Mouse (Mus musculus): Measurements from ENCODE around the gene Gm20219. TPM values are rescaled to one million over a fixed set of nuclear protein-coding genes. Genes with fewer than 3 reads are reported as not detected.

Gm20219 gene
- polyA plus RNA-seq, 1 experiment from 2014 or later = 1.3 TPM

DNA sequence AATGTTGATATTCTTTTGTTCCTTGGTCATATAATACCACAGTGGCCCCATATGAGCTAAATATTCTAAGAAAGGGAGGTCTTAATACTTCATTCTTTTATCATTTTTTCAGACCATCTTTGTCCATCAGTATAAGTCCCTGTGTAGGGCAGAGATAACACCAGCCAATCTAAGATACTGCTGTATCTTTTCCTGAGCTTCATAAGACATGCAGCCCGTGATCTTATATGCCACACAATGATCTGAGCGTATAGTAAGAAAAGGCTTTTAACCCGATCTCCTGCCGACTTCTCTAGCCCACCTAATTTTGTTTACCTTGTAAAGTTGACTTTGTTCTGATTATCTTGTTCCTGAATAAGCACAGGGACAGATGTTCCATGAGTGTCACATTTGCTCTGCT lies 29.2 kb downstream of the Gm20219 start:
- Histone ChIP-seq H3K4me1 (no peaks in the 10 kb centered on the region), H3K27me3 (ENCODE audit: low read depth, poor library complexity, severe bottlenecking) (no peaks in the 10 kb centered on the region), H3K36me3 (no peaks in the 10 kb centered on the region), H3K4me3 (no peak overlapping the region), H3K9me3 (replicated peaks) (no peaks in the 10 kb centered on the region), H3K27ac (no peak overlapping the region)
- no peak for DNase-seq (ENCODE audit: low spot score)
- WGBS = 86% methylated on average over 4 of the region's 4 CpGs

DNA sequence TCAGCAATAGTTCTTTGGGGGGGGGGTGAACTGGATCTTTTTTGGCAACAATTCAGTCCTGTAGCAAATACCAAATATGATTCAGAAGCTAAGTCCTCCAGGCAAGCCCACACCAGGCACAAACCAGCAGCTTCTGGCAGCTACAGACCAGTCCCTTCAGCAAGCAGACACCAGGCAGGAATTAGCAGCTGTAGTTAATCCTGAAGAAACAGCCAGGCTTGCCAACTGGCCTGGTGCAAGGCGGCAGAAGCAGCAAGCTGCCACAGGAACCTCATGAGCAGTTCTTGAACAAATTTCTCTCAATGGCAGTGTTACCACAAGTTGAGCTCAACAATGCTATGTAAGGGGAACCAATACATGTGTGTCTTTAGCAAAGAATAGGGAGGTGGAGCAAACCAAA lies 31.4 kb downstream of the Gm20219 start:
- 65% methylated on average over 1 of the region's 1 CpGs for WGBS
- H3K9me3 ChIP-seq (replicated peaks) = no peaks in the 10 kb centered on the region
- H3K27me3 ChIP-seq (ENCODE audit: low read depth, poor library complexity, severe bottlenecking) = no peaks in the 10 kb centered on the region
- no peaks in the 10 kb centered on the region for H3K36me3 ChIP-seq
- peak; percentile 22 for DNase-seq (ENCODE audit: low spot score)
- no peak overlapping the region for H3K4me3 ChIP-seq
- no peak overlapping the region for H3K27ac ChIP-seq
- H3K4me1 ChIP-seq = no peaks in the 10 kb centered on the region

DNA sequence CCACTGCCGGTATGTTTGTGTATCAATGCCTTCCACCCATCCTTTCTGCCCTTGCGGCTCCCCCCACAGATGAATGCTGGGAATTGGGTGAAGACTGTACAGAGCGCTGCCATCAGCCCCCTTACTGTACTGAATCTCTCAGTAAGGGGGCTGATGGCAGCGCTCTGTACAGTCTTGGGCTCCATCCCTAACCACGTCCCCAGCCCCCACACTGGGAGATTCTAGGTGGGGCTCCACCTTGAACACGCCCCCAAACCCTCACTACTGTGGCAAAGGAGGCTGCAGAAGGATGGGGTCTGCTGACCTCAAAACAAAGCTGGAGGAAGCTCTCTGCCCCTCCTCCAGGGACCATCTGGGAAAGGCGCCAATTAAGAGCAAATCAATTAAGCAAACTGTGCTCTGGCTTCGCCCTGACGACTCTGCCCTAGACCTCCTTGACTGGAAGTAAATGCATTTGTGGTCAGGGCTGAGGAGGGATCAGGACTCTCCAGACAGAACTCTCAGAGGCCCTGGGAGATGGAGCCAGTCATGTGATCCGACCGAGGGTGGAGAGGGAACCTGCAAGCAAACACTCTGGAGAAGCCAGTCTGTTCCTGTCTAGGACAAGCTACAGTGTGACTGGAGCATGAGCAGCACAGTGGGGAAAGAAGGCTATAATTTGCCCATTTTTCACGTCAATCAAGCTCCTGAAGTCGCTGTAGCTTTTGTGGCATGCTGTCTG lies 38.3 kb downstream of the Gm20219 start:
- no peaks in the 10 kb centered on the region for H3K36me3 ChIP-seq
- peaks cover 56% of the 10 kb centered on the region for H3K27me3 ChIP-seq (ENCODE audit: low read depth, poor library complexity, severe bottlenecking)
- H3K27ac ChIP-seq = peak overlapping the region; percentile 26; the same call in 1 of the 2 replicates
- no peaks in the 10 kb centered on the region for H3K9me3 ChIP-seq (replicated peaks)
- H3K4me3 ChIP-seq = peak overlapping the region; percentile 8; the same call in 1 of the 2 replicates
- DNase-seq (ENCODE audit: low spot score) = peak; percentile 44
- WGBS = 12% methylated on average over 13 of the region's 13 CpGs
- H3K4me1 ChIP-seq = peaks cover 29% of the 10 kb centered on the region

DNA sequence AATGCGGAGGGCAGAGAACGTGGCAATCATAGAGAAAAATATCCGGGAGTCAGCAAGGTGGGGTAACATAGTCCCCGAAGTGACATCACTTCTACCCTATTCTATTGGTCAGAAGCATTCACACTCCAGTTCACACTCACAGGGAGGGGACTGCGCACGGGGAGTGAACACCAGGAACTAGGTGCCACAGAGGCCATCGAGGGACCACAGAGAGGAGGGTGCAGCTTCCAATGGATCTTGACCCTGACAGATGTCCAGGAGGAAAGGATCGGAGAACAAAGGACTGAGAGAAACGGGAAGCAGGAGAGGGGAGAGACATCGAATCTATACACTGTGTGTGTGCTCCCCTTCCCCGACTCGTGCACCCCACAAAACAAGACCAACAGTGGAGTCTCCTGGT lies 39.3 kb downstream of the Gm20219 start:
- Histone ChIP-seq H3K27me3 (ENCODE audit: low read depth, poor library complexity, severe bottlenecking) (peaks cover 66% of the 10 kb centered on the region), H3K4me3 (no peak overlapping the region), H3K36me3 (no peaks in the 10 kb centered on the region), H3K27ac (no peak overlapping the region), H3K4me1 (peaks cover 39% of the 10 kb centered on the region), H3K9me3 (replicated peaks) (no peaks in the 10 kb centered on the region)
- 62% methylated on average over 12 of the region's 12 CpGs for WGBS
- peak; percentile 28 for DNase-seq (ENCODE audit: low spot score)

DNA sequence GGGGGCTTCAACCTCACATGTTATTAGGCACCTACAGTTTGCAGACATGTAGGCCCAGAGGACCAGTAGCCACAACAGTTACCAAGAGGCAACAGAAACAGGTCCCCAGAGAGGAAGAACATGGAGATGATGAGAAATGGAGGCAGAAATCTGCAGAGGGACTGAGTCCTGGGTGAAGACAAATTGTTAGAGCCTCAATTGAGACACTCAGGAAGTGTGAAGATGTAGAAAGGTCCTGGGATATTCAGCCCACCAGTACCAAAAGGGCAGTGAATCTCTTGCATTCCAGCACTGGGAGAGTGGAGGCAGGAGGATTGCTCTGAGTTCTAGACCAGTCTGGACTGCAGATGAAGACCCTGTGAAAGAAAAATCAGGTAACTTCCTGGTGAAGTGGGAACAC lies 39.9 kb downstream of the Gm20219 start:
- DNase-seq (ENCODE audit: low spot score) = no peak
- Histone ChIP-seq H3K27me3 (ENCODE audit: low read depth, poor library complexity, severe bottlenecking) (peaks cover 72% of the 10 kb centered on the region), H3K4me1 (peaks cover 44% of the 10 kb centered on the region), H3K36me3 (no peaks in the 10 kb centered on the region), H3K9me3 (replicated peaks) (no peaks in the 10 kb centered on the region), H3K4me3 (no peak overlapping the region), H3K27ac (no peak overlapping the region)

- Histone ChIP-seq H3K4me1 (peaks cover 54% of the 10 kb centered on the region), H3K27me3 (ENCODE audit: low read depth, poor library complexity, severe bottlenecking) (peaks cover 84% of the 10 kb centered on the region), H3K27ac (peak within 1 kb of the TSS; percentile 42), H3K9me3 (replicated peaks) (no peaks in the 10 kb centered on the region), H3K4me3 (peak within 1 kb of the TSS; percentile 37), H3K36me3 (no peaks in the 10 kb centered on the region)
- 59% methylated on average over 22 of the region's 22 CpGs for whole genome bisulfite sequencing
- peak; percentile 35 for DNase-seq (ENCODE audit: low spot score)
These were observed 41.9 kb downstream of the Gm20219 start, which contains the start of gene Znrf4 for GRCm38 (mm10) chr17:56512310-56512709. Gene Znrf4, minus strand, starts transcription at chr17:56512431.

- Histone ChIP-seq H3K4me1 (peaks cover 57% of the 10 kb centered on the region), H3K36me3 (no peaks in the 10 kb centered on the region), H3K27ac (peak overlapping the region; percentile 42), H3K4me3 (peak overlapping the region; percentile 37), H3K9me3 (replicated peaks) (no peaks in the 10 kb centered on the region), H3K27me3 (ENCODE audit: low read depth, poor library complexity, severe bottlenecking) (peaks cover 84% of the 10 kb centered on the region)
- 24% methylated on average over 29 of the region's 29 CpGs for WGBS
- DNase-seq (ENCODE audit: low spot score) = no peak
These were observed 42.5 kb downstream of the Gm20219 start for GRCm38 (mm10) chr17:56511707-56512090.

GRCm38 (mm10) chr17:56510970-56511706 lies 43.0 kb downstream of the Gm20219 start:
- peak overlapping the region; percentile 42 for H3K27ac ChIP-seq
- 9% methylated on average over 60 of the region's 60 CpGs for WGBS
- peaks cover 60% of the 10 kb centered on the region for H3K4me1 ChIP-seq
- no peaks in the 10 kb centered on the region for H3K36me3 ChIP-seq
- H3K9me3 ChIP-seq (replicated peaks) = no peaks in the 10 kb centered on the region
- peak; percentile 57 for DNase-seq (ENCODE audit: low spot score)
- peak overlapping the region; percentile 37 for H3K4me3 ChIP-seq
- peaks cover 80% of the 10 kb centered on the region for H3K27me3 ChIP-seq (ENCODE audit: low read depth, poor library complexity, severe bottlenecking)

DNA sequence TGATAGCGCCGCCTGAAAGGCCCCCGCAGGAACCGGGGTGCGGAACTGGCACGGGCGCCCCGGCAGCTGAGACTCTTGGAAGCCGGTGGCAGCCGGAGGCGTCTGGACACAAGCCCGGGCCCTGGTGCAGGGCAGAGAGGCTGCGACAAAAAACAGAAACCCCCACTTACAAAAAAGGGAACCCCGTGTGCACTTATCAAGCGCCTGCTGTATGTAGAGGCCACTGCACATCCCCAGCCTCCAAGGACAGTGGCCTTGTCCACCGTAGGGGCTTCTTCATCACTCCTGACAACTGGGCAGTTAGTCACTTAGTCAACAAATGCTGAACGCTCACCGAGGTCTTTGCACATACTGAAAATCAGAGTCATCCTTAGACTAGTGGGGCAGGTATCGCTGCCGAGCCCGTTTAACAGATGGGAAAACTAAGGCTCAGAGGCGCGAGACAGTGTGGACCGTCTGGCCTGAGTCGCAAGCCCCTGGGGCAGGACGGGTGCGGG lies 43.7 kb downstream of the Gm20219 start:
- 30% methylated on average over 27 of the region's 27 CpGs for WGBS
- H3K36me3 ChIP-seq = no peaks in the 10 kb centered on the region
- H3K9me3 ChIP-seq (replicated peaks) = no peaks in the 10 kb centered on the region
- DNase-seq (ENCODE audit: low spot score) = no peak
- H3K4me3 ChIP-seq = peak overlapping the region; percentile 37
- H3K27ac ChIP-seq = peak overlapping the region; percentile 58; the same call in 1 of the 2 replicates
- H3K4me1 ChIP-seq = peaks cover 60% of the 10 kb centered on the region
- H3K27me3 ChIP-seq (ENCODE audit: low read depth, poor library complexity, severe bottlenecking) = peaks cover 74% of the 10 kb centered on the region

GRCm38 (mm10) chr17:56509707-56510472 lies 44.3 kb downstream of the Gm20219 start:
- Histone ChIP-seq H3K4me1 (peaks cover 54% of the 10 kb centered on the region), H3K4me3 (peak overlapping the region; percentile 31), H3K36me3 (no peaks in the 10 kb centered on the region), H3K27ac (peak overlapping the region; percentile 58; the same call in 1 of the 2 replicates), H3K27me3 (ENCODE audit: low read depth, poor library complexity, severe bottlenecking) (peaks cover 68% of the 10 kb centered on the region), H3K9me3 (replicated peaks) (no peaks in the 10 kb centered on the region)
- 4% methylated on average over 35 of the region's 37 CpGs for WGBS
- DNase-seq (ENCODE audit: low spot score) = peak; percentile 86

GRCm38 (mm10) chr17:56509021-56509640 lies 45.1 kb downstream of the Gm20219 start:
- Histone ChIP-seq H3K4me3 (peak overlapping the region; percentile 31), H3K4me1 (peaks cover 53% of the 10 kb centered on the region), H3K9me3 (replicated peaks) (no peaks in the 10 kb centered on the region), H3K27ac (no peak overlapping the region), H3K36me3 (no peaks in the 10 kb centered on the region), H3K27me3 (ENCODE audit: low read depth, poor library complexity, severe bottlenecking) (peaks cover 60% of the 10 kb centered on the region)
- no peak for DNase-seq (ENCODE audit: low spot score)
- 40% methylated on average over 10 of the region's 10 CpGs for WGBS

All from limb, embryonic 10.5 days (tissue).